Mouse (Mus musculus) liver, postnatal 0 days (tissue): ENCODE measurements around the gene Zfp651. TPM values are rescaled to one million over a fixed set of nuclear protein-coding genes. Genes with fewer than 3 reads are reported as not detected.

ENCODE experiments used
- ATAC-seq: fragments of 200-750 bp; cut with Nextera tagmentation; 2 replicates; pipeline ENCODE4 v1.8.0; 2017; ENCODE audit warnings: mild to moderate bottlenecking, moderate library complexity
- DNase-seq: peaks from one replicate; pipeline ENCODE4 v3.0.0-alpha.2; 2016
- H3K27ac ChIP-seq: fragments of 300-500 bp; sonication (generic); 2 replicates; pipeline ENCODE4 v1.5.1; 2014; ENCODE audit warnings: antibody characterized with exemption, moderate library complexity, mild to moderate bottlenecking, low read depth
- H3K27me3 ChIP-seq: fragments of 300-500 bp; sonication (generic); 2 replicates; pipeline ENCODE4 v1.6.1; 2014; ENCODE audit warnings: low read length, control low read depth, mixed read lengths; ENCODE audit not compliant: insufficient read depth
- H3K36me3 ChIP-seq: fragments of 300-500 bp; sonication (generic); replicated peaks from 2 replicates; pipeline ENCODE4 v1.6.1; 2014; ENCODE audit warnings: mild to moderate bottlenecking, control low read depth, low read length, moderate library complexity, mixed read lengths; ENCODE audit not compliant: insufficient read depth
- H3K4me1 ChIP-seq: fragments of 300-500 bp; sonication (generic); 2 replicates; pipeline ENCODE4 v1.6.1; 2014; ENCODE audit warnings: antibody characterized with exemption, mild to moderate bottlenecking, control low read depth; ENCODE audit not compliant: insufficient read depth
- H3K4me2 ChIP-seq: fragments of 300-500 bp; sonication (generic); 2 replicates; pipeline ENCODE4 v1.6.1; 2014; ENCODE audit warnings: low read depth, mild to moderate bottlenecking, low read length, moderate library complexity, mixed read lengths
- H3K4me3 ChIP-seq: fragments of 300-500 bp; sonication (generic); 2 replicates; pipeline ENCODE4 v1.5.1; 2014; ENCODE audit warnings: low read depth, low read length
- H3K9ac ChIP-seq: fragments of 300-500 bp; sonication (generic); replicated peaks from 2 replicates; pipeline ENCODE4 v1.6.1; 2014; ENCODE audit warnings: mild to moderate bottlenecking, moderate library complexity
- H3K9me3 ChIP-seq: fragments of 300-500 bp; sonication (generic); 2 replicates; pipeline ENCODE4 v1.6.1; 2016; ENCODE audit warnings: mild to moderate bottlenecking, control low read depth, low read length, mixed read lengths
- CTCF ChIP-seq: sonication (generic); IDR thresholded peaks from 2 replicates; pipeline ENCODE4 v1.5.1; 2016; ENCODE audit warnings: antibody characterized with exemption, low read depth
- EP300 ChIP-seq: IDR thresholded peaks from 2 replicates; pipeline ENCODE4 v1.6.1; 2016; ENCODE audit warnings: antibody characterized with exemption, low read depth, mild to moderate bottlenecking
- WGBS: fragments of 180-500 bp; shearing (Covaris S2); extraction: QIAGEN DNeasy Blood & Tissue Kit; methylation state at CpG from one replicate; pipeline ENCODE4 v1.1.7; 2014; ENCODE audit not compliant: insufficient replicate concordance; 5-methylcytosine and 5-hydroxymethylcytosine counted together
- polyA plus RNA-seq: library from polyadenylated mRNA; unstranded; fragments of >200 nt; fragmentation: Nextera tagmentation; extraction: Ambion mirVana; gene quantifications from 2 replicates; pipeline ENCODE4 v1.2.1, GENCODE M21; 2015

Zfp651 gene
- 0.68 and 1.5 TPM in 2 replicates for polyA plus RNA-seq

- peaks cover 22% of the 10 kb centered on the region for H3K27me3 ChIP-seq
- DNase-seq, result peak; percentile 44
These were observed at the start of gene Zfp651 for GRCm38 (mm10) chr9:121759091-121760081. TSS of gene Zfp651 (plus strand) at chr9:121759330.

GRCm38 (mm10) chr9:121709898-121710583 is 49.1 kb upstream of the Zfp651 start, which contains the start of gene Ss18l2:
TSS of gene Ss18l2 (plus strand) at chr9:121710329.
- ATAC-seq (peak; percentile 94), DNase-seq (peak; percentile 99)
- peak within 1 kb of the TSS; percentile 97 for H3K27ac ChIP-seq
- peak within 1 kb of the TSS; percentile 89 for H3K9ac ChIP-seq
- H3K9me3 ChIP-seq, result no peaks in the 10 kb centered on the region
- TF ChIP-seq CTCF (no peak), EP300 (peak; percentile 67; the same call in 1 of the 2 replicates)
- no peaks in the 10 kb centered on the region for H3K27me3 ChIP-seq
- H3K4me2 ChIP-seq, result peak within 1 kb of the TSS; percentile 79
- H3K36me3 ChIP-seq, result peaks cover 12% of the 10 kb centered on the region; the same call in 1 of the 2 replicates
- peaks cover 22% of the 10 kb centered on the region for H3K4me1 ChIP-seq
- H3K4me3 ChIP-seq, result peak within 1 kb of the TSS; percentile 85
- 4% methylated on average over 37 of the region's 37 CpGs for WGBS

More at GRCm38 (mm10) chr9:121759091-121760081, at the start of gene Zfp651:
- H3K4me2 ChIP-seq, result peak within 1 kb of the TSS; percentile 94
- peaks cover 13% of the 10 kb centered on the region for H3K4me1 ChIP-seq
- TF ChIP-seq EP300 (no peak), CTCF (no peak)
- no peaks in the 10 kb centered on the region for H3K9me3 ChIP-seq
- ATAC-seq, result peak; percentile 65
- peak within 1 kb of the TSS; percentile 22; the same call in 1 of the 2 replicates for H3K27ac ChIP-seq
- H3K4me3 ChIP-seq, result peak within 1 kb of the TSS; percentile 60
- peaks cover 23% of the 10 kb centered on the region for H3K36me3 ChIP-seq
- H3K9ac ChIP-seq, result peak within 1 kb of the TSS; percentile 62
- whole genome bisulfite sequencing, result 1% methylated on average over 77 of the region's 97 CpGs

- Histone ChIP-seq H3K27me3 (no peaks in the 10 kb centered on the region), H3K9me3 (no peaks in the 10 kb centered on the region), H3K4me2 (peak overlapping the region; percentile 79), H3K4me3 (peak overlapping the region; percentile 85), H3K9ac (peak overlapping the region; percentile 89), H3K27ac (peak overlapping the region; percentile 97), H3K36me3 (peaks cover 12% of the 10 kb centered on the region; the same call in 1 of the 2 replicates), H3K4me1 (peaks cover 18% of the 10 kb centered on the region)
- DNase-seq, result peak; percentile 71
- WGBS, result under 1% methylated on average over 18 of the region's 18 CpGs
- TF ChIP-seq EP300 (peak; percentile 8; the same call in 1 of the 2 replicates), CTCF (0 out of 2 replicates have a peak, but pooled peaks have one; percentile 12)
- peak; percentile 75 for ATAC-seq
These were observed 48.5 kb upstream of the Zfp651 start for GRCm38 (mm10) chr9:121710584-121710975.

GRCm38 (mm10) chr9:121717048-121717447 is 42.1 kb upstream of the Zfp651 start:
- Histone ChIP-seq H3K9ac (no peak overlapping the region), H3K27me3 (no peaks in the 10 kb centered on the region), H3K4me2 (no peak overlapping the region), H3K4me3 (no peak overlapping the region), H3K36me3 (peaks cover 13% of the 10 kb centered on the region; the same call in 1 of the 2 replicates), H3K4me1 (peaks cover 11% of the 10 kb centered on the region), H3K9me3 (no peaks in the 10 kb centered on the region), H3K27ac (no peak overlapping the region)
- ATAC-seq (no peak), DNase-seq (no peak)
- 74% methylated on average over 2 of the region's 2 CpGs for WGBS
- TF ChIP-seq EP300 (no peak), CTCF (no peak)

- Histone ChIP-seq H3K4me2 (peak overlapping the region; percentile 78), H3K36me3 (peaks cover 2% of the 10 kb centered on the region; the same call in 1 of the 2 replicates), H3K9ac (peak overlapping the region; percentile 59), H3K4me3 (peak overlapping the region; percentile 89), H3K27me3 (no peaks in the 10 kb centered on the region), H3K9me3 (no peaks in the 10 kb centered on the region), H3K27ac (peak overlapping the region; percentile 98), H3K4me1 (peaks cover 13% of the 10 kb centered on the region)
- ATAC-seq (no peak), DNase-seq (no peak)
- WGBS, result 62% methylated on average over 15 of the region's 15 CpGs
- no peak for TF ChIP-seq CTCF
- no peak for TF ChIP-seq EP300
These were observed 40.9 kb upstream of the Zfp651 start for GRCm38 (mm10) chr9:121718070-121718705.
